Mouse (Mus musculus): ENCODE results near the gene Mrtfb. TPM values are rescaled to one million over a fixed set of nuclear protein-coding genes. Genes with fewer than 3 reads are reported as not detected.

Mrtfb gene
- total and polyA plus RNA-seq, 3 experiments = 2.1 to 12.1 (median 5.6) TPM

DNA sequence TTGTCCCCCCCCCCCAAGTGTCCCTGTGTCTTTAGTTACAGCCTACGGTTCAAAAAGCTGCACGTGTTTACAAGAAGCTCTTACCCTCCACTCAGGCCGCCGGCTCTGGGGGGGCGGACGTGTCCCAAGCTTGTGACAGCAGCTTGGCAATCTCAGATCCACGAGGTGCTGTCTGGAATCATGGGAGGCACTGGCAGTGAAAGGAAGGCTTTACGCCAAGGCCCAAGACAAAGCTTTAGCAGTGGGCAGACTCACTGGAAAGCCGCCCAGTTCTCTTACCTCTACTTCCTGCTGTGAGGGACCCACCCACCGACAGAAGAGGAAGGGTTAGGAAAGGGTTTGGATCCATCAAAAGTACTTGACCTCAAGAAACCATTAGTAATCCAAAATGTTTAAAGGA lies 160.2 kb downstream of the Mrtfb start:
- DNase-seq (ENCODE audit: low spot score) (no peak), ATAC-seq (ENCODE audit: extremely low read depth, insufficient number of reproducible peaks, low FRiP score, poor library complexity, severe bottlenecking) (no peak)
- no peak overlapping the region for H3K4me3 ChIP-seq (ENCODE audit: low read depth, low read length)
- H3K9me3 ChIP-seq (replicated peaks) = peaks cover 5% of the 10 kb centered on the region
- peaks cover 10% of the 10 kb centered on the region for H3K36me3 ChIP-seq (replicated peaks)
- H3K27me3 ChIP-seq (ENCODE audit: insufficient read depth, low read length) = peaks cover 2% of the 10 kb centered on the region
- TF ChIP-seq GATA2 (IDR thresholded peaks at IDR 0.05; ENCODE audit: borderline replicate concordance, low read depth, low read length) (no peak), TAL1 (conservative IDR thresholded peaks at IDR 0.05; ENCODE audit: low read depth, low read length) (no peak), GATA1 (IDR thresholded peaks at IDR 0.05; ENCODE audit: borderline replicate concordance, low read length) (no peak), CTCF (IDR thresholded peaks at IDR 0.05; ENCODE audit: low read depth, low read length) (no peak), POLR2AphosphoS5 (IDR thresholded peaks at IDR 0.05; ENCODE audit: insufficient replicate concordance, low read depth, low read length) (no peak)
- H3K4me1 ChIP-seq (ENCODE audit: insufficient read depth, low read depth, low read length) = peaks cover 72% of the 10 kb centered on the region

DNA sequence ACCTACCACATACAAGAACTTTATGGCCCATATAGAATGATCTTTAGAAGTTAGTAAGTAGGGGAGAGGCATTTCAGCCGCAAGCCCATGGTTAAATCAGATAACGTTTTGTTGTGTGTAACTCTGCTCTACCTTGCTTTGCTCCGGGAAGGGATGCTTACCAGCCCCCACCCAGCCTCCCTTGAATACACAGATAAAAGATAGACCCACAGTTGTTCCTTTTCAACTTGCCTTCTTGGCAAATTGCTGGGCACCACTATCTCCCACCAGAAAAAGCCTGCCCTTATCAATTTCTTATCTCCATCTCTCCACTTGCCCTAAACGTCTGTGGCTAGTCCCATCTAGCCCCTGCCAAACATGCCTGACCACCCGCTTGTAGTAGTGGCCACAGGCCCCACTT lies 161.6 kb downstream of the Mrtfb start:
- DNase-seq (ENCODE audit: low spot score) (no peak), ATAC-seq (ENCODE audit: extremely low read depth, insufficient number of reproducible peaks, low FRiP score, poor library complexity, severe bottlenecking) (peak; percentile 11; the same call in 1 of the 2 replicates)
- Histone ChIP-seq H3K36me3 (replicated peaks) (peaks cover under 1% of the 10 kb centered on the region), H3K9me3 (replicated peaks) (peaks cover 5% of the 10 kb centered on the region), H3K27me3 (ENCODE audit: insufficient read depth, low read length) (peaks cover 2% of the 10 kb centered on the region), H3K4me3 (ENCODE audit: low read depth, low read length) (no peak overlapping the region), H3K4me1 (ENCODE audit: insufficient read depth, low read depth, low read length) (peaks cover 74% of the 10 kb centered on the region)
- TF ChIP-seq POLR2AphosphoS5 (IDR thresholded peaks at IDR 0.05; ENCODE audit: insufficient replicate concordance, low read depth, low read length) (no peak), GATA2 (IDR thresholded peaks at IDR 0.05; ENCODE audit: borderline replicate concordance, low read depth, low read length) (no peak), GATA1 (IDR thresholded peaks at IDR 0.05; ENCODE audit: borderline replicate concordance, low read length) (no peak), TAL1 (conservative IDR thresholded peaks at IDR 0.05; ENCODE audit: low read depth, low read length) (no peak), CTCF (IDR thresholded peaks at IDR 0.05; ENCODE audit: low read depth, low read length) (no peak)

DNA sequence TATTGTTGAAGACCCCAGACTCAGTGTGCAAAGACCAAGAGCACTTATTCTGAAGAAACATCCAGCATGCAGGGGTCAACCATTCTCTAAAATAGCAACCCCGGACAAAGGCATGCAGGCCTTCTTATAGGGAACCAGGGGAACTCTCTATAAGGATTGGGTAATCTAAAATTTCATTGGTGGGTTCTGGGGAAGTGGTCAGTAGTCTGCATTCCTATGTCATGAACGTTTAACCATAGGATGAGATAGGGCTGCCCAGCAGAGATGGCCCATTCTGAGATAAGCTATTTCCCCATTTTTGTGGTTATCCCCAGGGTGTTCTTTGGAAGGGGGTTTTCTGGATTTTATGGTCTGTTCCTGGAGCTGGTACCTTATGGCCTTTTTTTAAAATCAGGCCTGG lies 163.5 kb downstream of the Mrtfb start:
- ATAC-seq (ENCODE audit: extremely low read depth, insufficient number of reproducible peaks, low FRiP score, poor library complexity, severe bottlenecking) = 0 out of 2 replicates have a peak, but pooled peaks have one; percentile 19
- Histone ChIP-seq H3K4me1 (ENCODE audit: insufficient read depth, low read depth, low read length) (peaks cover 84% of the 10 kb centered on the region), H3K4me3 (ENCODE audit: low read depth, low read length) (no peak overlapping the region; the same call in 1 of the 2 replicates), H3K9me3 (replicated peaks) (peaks cover 5% of the 10 kb centered on the region), H3K27me3 (ENCODE audit: insufficient read depth, low read length) (peaks cover 13% of the 10 kb centered on the region), H3K36me3 (replicated peaks) (no peaks in the 10 kb centered on the region)
- DNase-seq (ENCODE audit: low spot score) = no peak
- TF ChIP-seq GATA1 (IDR thresholded peaks at IDR 0.05; ENCODE audit: borderline replicate concordance, low read length) = no peak
- TF ChIP-seq TAL1 (conservative IDR thresholded peaks at IDR 0.05; ENCODE audit: low read depth, low read length) = no peak
- no peak for TF ChIP-seq CTCF (IDR thresholded peaks at IDR 0.05; ENCODE audit: low read depth, low read length)
- TF ChIP-seq POLR2AphosphoS5 (IDR thresholded peaks at IDR 0.05; ENCODE audit: insufficient replicate concordance, low read depth, low read length) = no peak
- TF ChIP-seq GATA2 (IDR thresholded peaks at IDR 0.05; ENCODE audit: borderline replicate concordance, low read depth, low read length) = no peak

DNA sequence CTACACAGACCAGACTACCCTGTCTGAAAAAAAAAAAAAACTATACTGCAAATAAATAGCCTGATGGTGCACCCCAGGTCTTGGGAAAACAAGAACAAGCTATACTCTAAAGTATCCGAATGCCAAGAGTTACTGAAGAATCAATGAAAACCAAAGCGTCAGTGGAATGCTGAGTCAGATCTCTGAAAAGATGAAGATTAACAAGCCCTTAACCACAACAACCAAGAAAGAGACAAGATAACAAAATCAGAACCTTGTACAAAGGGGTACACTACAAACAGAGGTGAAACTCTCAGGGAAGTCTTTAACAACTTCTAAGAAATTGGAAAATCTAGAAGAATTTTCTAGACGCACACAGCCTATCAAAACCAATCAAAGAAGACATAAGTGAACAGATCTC lies 166.2 kb downstream of the Mrtfb start:
- H3K27me3 ChIP-seq (ENCODE audit: insufficient read depth, low read length) = peaks cover 36% of the 10 kb centered on the region
- no peak overlapping the region for H3K4me3 ChIP-seq (ENCODE audit: low read depth, low read length)
- TF ChIP-seq CTCF (IDR thresholded peaks at IDR 0.05; ENCODE audit: low read depth, low read length) = no peak
- TF ChIP-seq TAL1 (conservative IDR thresholded peaks at IDR 0.05; ENCODE audit: low read depth, low read length) = peak; percentile 44
- ATAC-seq (ENCODE audit: extremely low read depth, insufficient number of reproducible peaks, low FRiP score, poor library complexity, severe bottlenecking) (peak; percentile 55; the same call in 1 of the 2 replicates), DNase-seq (ENCODE audit: low spot score) (no peak)
- peaks cover 5% of the 10 kb centered on the region for H3K9me3 ChIP-seq (replicated peaks)
- no peaks in the 10 kb centered on the region for H3K36me3 ChIP-seq (replicated peaks)
- peaks cover 66% of the 10 kb centered on the region for H3K4me1 ChIP-seq (ENCODE audit: insufficient read depth, low read depth, low read length)

DNA sequence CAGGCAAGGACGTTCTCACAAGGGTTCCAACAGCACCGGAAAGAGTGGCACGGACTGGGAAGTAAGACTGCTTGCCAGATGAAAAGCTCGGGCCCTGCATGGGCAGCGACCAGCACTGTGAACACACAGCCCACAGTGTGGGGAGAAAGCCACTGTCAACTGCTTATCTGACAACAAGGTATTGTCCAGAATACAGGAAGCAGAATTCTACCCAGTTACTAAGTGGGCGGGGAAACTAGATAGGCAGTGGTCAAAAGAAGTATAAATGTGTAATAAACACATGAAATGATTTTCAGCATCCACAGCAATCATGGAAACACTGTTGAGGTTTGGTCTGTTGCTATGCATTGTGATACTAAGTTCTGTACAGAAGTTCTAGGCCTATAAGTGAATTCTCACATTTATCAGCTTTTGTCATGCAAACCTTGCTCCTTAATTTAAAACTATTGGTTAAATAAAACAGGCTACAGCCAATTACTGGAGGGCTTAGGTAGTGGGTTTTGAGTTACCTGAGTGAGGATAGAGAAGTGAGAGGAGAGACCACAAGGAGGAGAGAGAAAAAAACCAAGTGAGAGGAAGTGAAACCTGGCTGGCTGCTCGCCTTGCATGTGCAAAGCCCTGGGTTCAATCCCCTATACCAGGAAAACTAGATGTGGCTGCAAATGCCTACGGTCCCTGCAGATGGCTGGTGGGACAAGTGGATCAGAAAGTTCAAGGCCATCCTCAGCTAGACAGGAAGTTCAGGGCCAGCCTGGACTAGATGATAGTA lies 167.5 kb downstream of the Mrtfb start:
- peaks cover 44% of the 10 kb centered on the region for H3K27me3 ChIP-seq (ENCODE audit: insufficient read depth, low read length)
- H3K4me1 ChIP-seq (ENCODE audit: insufficient read depth, low read depth, low read length) = peaks cover 62% of the 10 kb centered on the region
- H3K9me3 ChIP-seq (replicated peaks) = peaks cover 5% of the 10 kb centered on the region
- DNase-seq (ENCODE audit: low spot score) (no peak), ATAC-seq (ENCODE audit: extremely low read depth, insufficient number of reproducible peaks, low FRiP score, poor library complexity, severe bottlenecking) (no peak)
- TF ChIP-seq CTCF (IDR thresholded peaks at IDR 0.05; ENCODE audit: low read depth, low read length) (no peak), POLR2AphosphoS5 (IDR thresholded peaks at IDR 0.05; ENCODE audit: insufficient replicate concordance, low read depth, low read length) (no peak), GATA2 (IDR thresholded peaks at IDR 0.05; ENCODE audit: borderline replicate concordance, low read depth, low read length) (no peak), TAL1 (conservative IDR thresholded peaks at IDR 0.05; ENCODE audit: low read depth, low read length) (no peak), GATA1 (IDR thresholded peaks at IDR 0.05; ENCODE audit: borderline replicate concordance, low read length) (no peak)
- H3K36me3 ChIP-seq (replicated peaks) = no peaks in the 10 kb centered on the region
- H3K4me3 ChIP-seq (ENCODE audit: low read depth, low read length) = no peak overlapping the region

DNA sequence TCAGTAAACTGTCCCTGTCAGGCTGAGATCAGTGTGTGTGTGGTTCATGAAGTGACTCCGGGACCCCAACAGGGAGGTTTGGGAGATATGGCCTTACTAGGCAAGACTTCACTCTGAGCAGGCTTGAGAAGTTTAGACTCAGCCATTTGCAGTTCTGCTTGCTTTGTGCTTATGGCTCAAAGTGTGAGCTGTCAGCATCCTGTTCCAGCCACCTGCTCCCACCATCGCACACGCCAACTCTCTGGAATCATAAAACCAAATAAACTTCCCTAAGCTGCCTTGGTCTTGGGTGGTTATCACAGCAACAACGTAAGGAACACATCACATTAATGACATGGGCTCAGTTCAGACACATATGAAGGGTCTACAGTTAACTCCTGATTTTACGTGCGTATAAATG lies 169.5 kb downstream of the Mrtfb start:
- no peak for DNase-seq (ENCODE audit: low spot score)
- peaks cover 48% of the 10 kb centered on the region for H3K4me1 ChIP-seq (ENCODE audit: insufficient read depth, low read depth, low read length)
- peaks cover 64% of the 10 kb centered on the region for H3K27me3 ChIP-seq (ENCODE audit: insufficient read depth, low read length)
- TF ChIP-seq POLR2AphosphoS5 (IDR thresholded peaks at IDR 0.05; ENCODE audit: insufficient replicate concordance, low read depth, low read length) (no peak), CTCF (IDR thresholded peaks at IDR 0.05; ENCODE audit: low read depth, low read length) (no peak), GATA1 (IDR thresholded peaks at IDR 0.05; ENCODE audit: borderline replicate concordance, low read length) (no peak), GATA2 (IDR thresholded peaks at IDR 0.05; ENCODE audit: borderline replicate concordance, low read depth, low read length) (no peak)
- no peak overlapping the region for H3K4me3 ChIP-seq (ENCODE audit: low read depth, low read length)
- H3K9me3 ChIP-seq (replicated peaks) = no peaks in the 10 kb centered on the region
- no peak for ATAC-seq (ENCODE audit: extremely low read depth, insufficient number of reproducible peaks, low FRiP score, poor library complexity, severe bottlenecking)
- H3K36me3 ChIP-seq (replicated peaks) = no peaks in the 10 kb centered on the region
